Mouse (Mus musculus) hindbrain, embryonic 16.5 days (tissue): Measurements from ENCODE around the gene Olfr588-ps1. TPM values are rescaled to one million over a fixed set of nuclear protein-coding genes. Genes with fewer than 3 reads are reported as not detected.
"Not testable (repeated sequence)": the region's sequence is repeated elsewhere in the genome, so short reads cannot be mapped to it uniquely, and the experiment has no call there.

Experiments
- ATAC-seq: fragments of 200-750 bp; cut with Nextera tagmentation; 2 replicates; pipeline ENCODE4 v1.8.0; 2017; ENCODE audit warnings: moderate TSS enrichment, moderate library complexity
- H3K27ac ChIP-seq: fragments of 300-500 bp; sonication (generic); 2 replicates; pipeline ENCODE4 v1.5.1; 2014; ENCODE audit warnings: low read depth, mild to moderate bottlenecking, control low read depth, low read length, moderate library complexity
- H3K27me3 ChIP-seq: fragments of 300-500 bp; sonication (generic); replicated peaks from 2 replicates; pipeline ENCODE4 v1.6.1; 2014; ENCODE audit warnings: low read length; ENCODE audit not compliant: control insufficient read depth, insufficient read depth
- H3K36me3 ChIP-seq: fragments of 300-500 bp; sonication (generic); 2 replicates; pipeline ENCODE4 v1.6.1; 2014; ENCODE audit warnings: mild to moderate bottlenecking, low read length, moderate library complexity, mixed read lengths; ENCODE audit not compliant: control insufficient read depth, insufficient read depth
- H3K4me1 ChIP-seq: fragments of 300-500 bp; sonication (generic); 2 replicates; pipeline ENCODE4 v1.6.1; 2014; ENCODE audit warnings: low read depth, low read length; ENCODE audit not compliant: control insufficient read depth, insufficient read depth
- H3K4me2 ChIP-seq: fragments of 300-500 bp; sonication (generic); 2 replicates; pipeline ENCODE4 v1.6.1; 2014; ENCODE audit warnings: mild to moderate bottlenecking, low read length, control low read depth, moderate library complexity
- H3K4me3 ChIP-seq: fragments of 300-500 bp; sonication (generic); 2 replicates; pipeline ENCODE4 v1.5.1; 2014; ENCODE audit warnings: mild to moderate bottlenecking, low read length, control low read depth, moderate library complexity
- H3K9ac ChIP-seq: fragments of 300-500 bp; sonication (generic); 2 replicates; pipeline ENCODE4 v1.6.1; 2014; ENCODE audit warnings: low read depth, mild to moderate bottlenecking, control low read depth, low read length, moderate library complexity
- H3K9me3 ChIP-seq: fragments of 300-500 bp; sonication (generic); 2 replicates; pipeline ENCODE4 v1.6.1; 2014; ENCODE audit warnings: mild to moderate bottlenecking, low read length, moderate library complexity; ENCODE audit not compliant: control insufficient read depth
- WGBS: fragments of 180-500 bp; shearing (Covaris S2); extraction: QIAGEN DNeasy Blood & Tissue Kit; methylation state at CpG from one replicate; pipeline ENCODE4 v1.1.7; 2014; 5-methylcytosine and 5-hydroxymethylcytosine counted together
- polyA plus RNA-seq: library from polyadenylated mRNA; unstranded; fragments of >200 nt; fragmentation: Nextera tagmentation; extraction: Ambion mirVana; gene quantifications from 2 replicates; pipeline ENCODE4 v1.2.1, GENCODE M21; 2015

Olfr588-ps1 gene
- polyA plus RNA-seq, result not detected in 2 replicates

DNA sequence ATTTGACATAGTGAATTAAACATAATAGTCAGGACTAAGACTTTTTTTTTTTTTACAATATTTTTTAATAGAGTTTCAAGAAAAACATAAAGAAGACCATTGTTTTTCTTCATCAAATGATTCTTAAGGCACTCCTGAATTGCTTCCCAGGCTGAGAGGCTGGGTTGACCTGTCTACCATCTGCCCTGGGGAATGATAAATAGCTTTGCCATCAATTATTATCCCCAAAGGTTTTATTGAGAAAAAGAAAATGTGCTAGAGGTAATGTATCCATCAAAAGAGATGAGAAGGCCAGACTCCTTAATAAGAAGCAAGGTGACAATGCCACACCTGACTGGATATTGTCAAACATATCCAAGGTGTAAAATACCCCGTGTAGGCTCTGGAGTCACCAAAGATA, at the start of gene Olfr588-ps1:
Gene Olfr588-ps1, plus strand, starts transcription at position 301 of the 400 bp plus-strand sequence.
- no peaks in the 10 kb centered on the region for H3K9me3 ChIP-seq
- 81% methylated on average over 1 of the region's 1 CpGs for WGBS
- H3K4me1 ChIP-seq, result no peaks in the 10 kb centered on the region
- no peaks in the 10 kb centered on the region for H3K36me3 ChIP-seq
- no peak for ATAC-seq
- H3K27me3 ChIP-seq, result no peaks in the 10 kb centered on the region
- no peak within 1 kb of the TSS for H3K4me3 ChIP-seq
- H3K27ac ChIP-seq, result no peak within 1 kb of the TSS
- H3K9ac ChIP-seq, result no peak within 1 kb of the TSS
- no peak within 1 kb of the TSS for H3K4me2 ChIP-seq

DNA sequence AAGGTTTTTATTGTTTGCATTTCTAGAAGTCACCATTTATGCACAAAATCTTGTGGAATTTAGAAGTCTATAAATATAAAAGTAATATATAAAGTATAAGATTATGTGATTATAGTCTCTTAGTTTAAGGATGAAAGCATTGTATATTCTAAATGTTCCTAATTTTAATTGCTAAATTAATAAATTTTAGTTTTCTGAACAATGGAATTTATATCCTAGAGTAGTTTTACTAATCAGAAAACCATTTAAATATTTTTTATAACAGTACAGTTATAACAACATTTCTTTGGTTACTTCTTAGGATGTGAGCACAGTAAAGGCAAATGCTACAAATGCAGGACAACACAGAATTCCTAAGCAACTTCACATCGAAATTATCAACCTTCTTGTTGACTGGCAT, 43.3 kb upstream of the Olfr588-ps1 start, which contains the start of gene Olfr585:
Gene Olfr585, plus strand, starts transcription at position 301 of the 400 bp plus-strand sequence.
- H3K4me2 ChIP-seq, result no peak within 1 kb of the TSS
- H3K9me3 ChIP-seq, result no peaks in the 10 kb centered on the region
- H3K27ac ChIP-seq, result no peak within 1 kb of the TSS
- no peak within 1 kb of the TSS for H3K9ac ChIP-seq
- WGBS, result 89% methylated on average over 1 of the region's 1 CpGs
- no peak within 1 kb of the TSS for H3K4me3 ChIP-seq
- no peaks in the 10 kb centered on the region for H3K27me3 ChIP-seq
- ATAC-seq, result no peak
- H3K4me1 ChIP-seq, result no peaks in the 10 kb centered on the region
- H3K36me3 ChIP-seq, result no peaks in the 10 kb centered on the region

DNA sequence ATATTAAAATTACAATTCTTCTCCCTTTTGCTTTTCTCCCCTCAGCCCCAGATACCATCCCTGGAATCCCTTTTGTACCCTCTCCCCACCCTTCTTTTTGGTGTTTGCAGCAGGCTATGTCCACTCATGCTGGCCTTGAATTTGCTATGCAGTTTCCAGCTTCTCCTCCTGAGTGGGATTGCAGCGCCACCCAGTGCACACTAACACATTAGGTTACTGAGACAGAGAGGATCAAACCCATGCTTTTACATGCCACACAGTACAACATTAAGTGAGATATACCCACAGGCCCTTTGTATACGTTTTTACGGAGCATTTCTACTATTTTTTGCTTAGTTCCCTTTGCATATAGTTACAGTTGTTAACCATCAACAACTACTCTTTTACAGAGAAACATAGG, 21.3 kb upstream of the Olfr588-ps1 start:
- Histone ChIP-seq H3K27ac (no peak overlapping the region), H3K9me3 (no peaks in the 10 kb centered on the region), H3K27me3 (no peaks in the 10 kb centered on the region), H3K4me1 (no peaks in the 10 kb centered on the region), H3K36me3 (no peaks in the 10 kb centered on the region), H3K4me2 (no peak overlapping the region), H3K4me3 (no peak overlapping the region), H3K9ac (no peak overlapping the region)
- ATAC-seq, result no peak
- 57% methylated on average over 3 of the region's 3 CpGs for WGBS

DNA sequence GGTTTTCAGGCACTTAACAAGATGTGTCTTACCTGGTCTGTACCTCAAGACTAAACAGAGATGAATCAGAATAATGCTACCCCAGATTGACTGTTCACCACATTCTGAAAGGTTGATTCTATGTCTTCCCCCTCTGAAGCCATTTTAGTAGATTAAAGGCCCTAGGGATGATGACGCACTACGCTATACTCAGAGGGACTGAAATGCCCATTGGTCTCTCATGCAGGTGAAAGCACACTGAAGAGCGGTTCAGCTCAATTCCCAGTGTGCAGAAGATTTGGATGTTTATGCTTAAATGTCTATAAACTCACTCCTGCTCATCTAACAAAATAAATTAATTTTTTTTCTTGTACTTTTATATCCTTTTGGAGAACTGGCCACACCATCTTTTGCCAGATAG, 15.1 kb upstream of the Olfr588-ps1 start, which contains the start of gene Olfr586:
Gene Olfr586, minus strand, starts transcription at position 101 of the 400 bp plus-strand sequence.
- no peak within 1 kb of the TSS for H3K9ac ChIP-seq
- H3K4me1 ChIP-seq, result no peaks in the 10 kb centered on the region
- 94% methylated on average over 3 of the region's 3 CpGs for WGBS
- no peak within 1 kb of the TSS for H3K4me3 ChIP-seq
- no peaks in the 10 kb centered on the region for H3K27me3 ChIP-seq
- ATAC-seq, result no peak
- no peaks in the 10 kb centered on the region for H3K9me3 ChIP-seq
- no peak within 1 kb of the TSS for H3K4me2 ChIP-seq
- no peaks in the 10 kb centered on the region for H3K36me3 ChIP-seq
- no peak within 1 kb of the TSS for H3K27ac ChIP-seq

DNA sequence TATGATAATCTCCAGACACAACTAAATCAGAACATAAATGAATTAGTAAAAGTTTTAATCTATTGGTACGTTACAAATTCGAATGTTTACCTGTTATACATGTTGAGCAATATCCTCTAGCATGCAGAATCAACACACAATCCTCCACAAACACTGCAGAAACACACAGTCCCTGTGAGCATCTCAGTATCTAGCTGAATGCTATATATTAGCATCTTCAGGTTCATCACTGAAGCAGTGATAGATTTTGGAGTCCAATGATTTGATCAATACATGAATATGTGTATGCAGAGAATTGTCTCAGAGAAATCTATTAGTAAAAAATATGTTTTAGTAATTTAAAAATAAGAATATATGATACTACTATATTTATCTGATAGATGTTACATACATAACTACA, 15.6 kb downstream of the Olfr588-ps1 start, which contains the start of gene Olfr589:
Gene Olfr589, minus strand, starts transcription at position 101 of the 400 bp plus-strand sequence.
- 65% methylated on average over 2 of the region's 2 CpGs for WGBS
- Histone ChIP-seq H3K4me3 (no peak within 1 kb of the TSS), H3K36me3 (no peaks in the 10 kb centered on the region), H3K4me2 (no peak within 1 kb of the TSS), H3K4me1 (no peaks in the 10 kb centered on the region), H3K27me3 (no peaks in the 10 kb centered on the region), H3K9me3 (no peaks in the 10 kb centered on the region), H3K27ac (no peak within 1 kb of the TSS), H3K9ac (no peak within 1 kb of the TSS)
- no peak for ATAC-seq

DNA sequence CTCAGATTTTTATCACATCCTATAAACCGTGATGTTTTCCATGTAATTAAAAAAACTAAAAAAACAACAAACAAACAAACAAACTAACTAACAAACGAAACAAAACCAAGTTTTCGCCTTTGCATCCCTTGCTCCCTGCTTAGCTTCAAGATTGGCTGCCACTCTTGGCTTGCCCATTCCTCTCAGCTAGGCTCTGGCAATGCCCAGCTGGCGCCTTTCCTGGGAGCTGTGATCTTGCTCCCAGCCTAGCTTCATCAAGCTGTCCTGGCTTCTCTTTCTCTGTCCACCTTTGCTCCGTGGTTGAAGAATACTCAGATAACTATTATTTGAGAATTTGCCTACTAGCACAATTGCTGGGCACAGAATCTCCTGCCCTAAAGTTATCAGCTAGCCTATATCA, 29.0 kb downstream of the Olfr588-ps1 start:
- Histone ChIP-seq H3K9ac (no peak overlapping the region), H3K4me2 (no peak overlapping the region), H3K9me3 (no peaks in the 10 kb centered on the region; the same call in 1 of the 2 replicates), H3K4me1 (no peaks in the 10 kb centered on the region), H3K27ac (no peak overlapping the region), H3K27me3 (no peaks in the 10 kb centered on the region), H3K36me3 (no peaks in the 10 kb centered on the region), H3K4me3 (no peak overlapping the region)
- ATAC-seq, result no peak
- WGBS, result 72% methylated on average over 5 of the region's 5 CpGs

DNA sequence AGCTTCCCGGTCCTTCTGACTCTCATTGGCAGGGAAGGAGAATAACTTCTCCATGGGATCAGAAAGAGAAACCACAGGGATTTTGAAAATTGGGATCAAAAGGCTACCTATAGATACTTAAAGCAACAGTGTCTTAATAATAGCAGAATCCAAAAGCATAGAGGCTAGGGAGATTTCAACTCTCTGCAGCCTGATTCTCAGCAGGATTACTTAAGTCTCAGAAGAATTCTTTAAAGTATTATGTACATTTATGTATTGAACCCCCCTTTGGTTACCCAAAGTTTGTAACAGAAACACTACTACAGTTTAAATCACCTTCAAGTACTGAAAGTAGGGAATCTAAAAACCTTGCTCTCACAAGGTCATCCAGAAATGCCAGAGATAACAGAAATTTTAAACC, 37.6 kb downstream of the Olfr588-ps1 start, which contains the start of gene Olfr591:
Gene Olfr591, minus strand, starts transcription at position 101 of the 400 bp plus-strand sequence.
- Histone ChIP-seq H3K36me3 (no peaks in the 10 kb centered on the region), H3K9ac (no peak within 1 kb of the TSS), H3K27ac (no peak within 1 kb of the TSS), H3K9me3 (peaks cover 8% of the 10 kb centered on the region), H3K4me1 (no peaks in the 10 kb centered on the region), H3K27me3 (no peaks in the 10 kb centered on the region), H3K4me3 (no peak within 1 kb of the TSS), H3K4me2 (no peak within 1 kb of the TSS)
- ATAC-seq, result no peak
- 74% methylated on average over 1 of the region's 1 CpGs for WGBS

DNA sequence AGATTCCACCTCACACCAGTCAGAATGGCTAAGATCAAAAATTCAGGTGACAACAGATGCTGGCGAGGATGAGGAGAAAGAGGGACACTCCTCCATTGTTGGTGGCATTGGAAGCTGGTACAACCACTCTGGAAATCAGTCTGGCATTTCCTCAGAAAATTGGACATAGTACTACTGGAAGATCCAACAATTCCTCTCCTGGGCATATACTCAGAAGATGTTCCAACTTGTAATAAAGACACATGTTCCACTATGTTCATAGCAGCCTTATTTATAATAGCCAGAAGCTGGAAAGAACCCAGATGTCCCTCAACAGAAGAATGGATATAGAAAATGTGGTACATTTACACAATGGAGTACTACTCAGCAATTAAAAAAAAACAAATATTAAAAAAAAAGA, 43.8 kb downstream of the Olfr588-ps1 start, which contains the start of gene Olfr592:
Gene Olfr592, plus strand, starts transcription at position 301 of the 400 bp plus-strand sequence.
- H3K27ac ChIP-seq, ATAC-seq, H3K36me3 ChIP-seq, H3K4me3 ChIP-seq, H3K9ac ChIP-seq, H3K4me1 ChIP-seq, H3K27me3 ChIP-seq, H3K4me2 ChIP-seq, H3K9me3 ChIP-seq: not testable (repeated sequence)
- 76% methylated on average over 1 of the region's 1 CpGs for WGBS
